Mouse (Mus musculus) stomach, postnatal 0 days (tissue): ENCODE results near the gene Pcdh7. TPM values are rescaled to one million over a fixed set of nuclear protein-coding genes. Genes with fewer than 3 reads are reported as not detected.
A peak's percentile ranks its signal among the peaks of the same experiment; 100 is the strongest.

ENCODE experiments used
- ATAC-seq: fragments of 200-750 bp; cut with Nextera tagmentation; 2 replicates; pipeline ENCODE4 v1.8.0; 2017; ENCODE audit not compliant: low FRiP score, low TSS enrichment
- DNase-seq: peaks from one replicate; pipeline ENCODE4 v3.0.0-alpha.2; 2016; ENCODE audit warnings: low spot score
- H3K27ac ChIP-seq: fragments of 300-500 bp; sonication (generic); replicated peaks from 2 replicates; pipeline ENCODE4 v1.5.1; 2014; ENCODE audit warnings: mild to moderate bottlenecking, control low read depth
- H3K27me3 ChIP-seq: fragments of 300-500 bp; sonication (generic); 2 replicates; pipeline ENCODE4 v1.6.1; 2014; ENCODE audit warnings: low read length; ENCODE audit not compliant: control insufficient read depth, insufficient read depth
- H3K36me3 ChIP-seq: fragments of 300-500 bp; sonication (generic); 2 replicates; pipeline ENCODE4 v1.6.1; 2014; ENCODE audit warnings: low read length, mixed read lengths; ENCODE audit not compliant: control insufficient read depth, insufficient read depth
- H3K4me1 ChIP-seq: fragments of 300-500 bp; sonication (generic); replicated peaks from 2 replicates; pipeline ENCODE4 v1.6.1; 2014; ENCODE audit warnings: antibody characterized with exemption; ENCODE audit not compliant: control insufficient read depth, insufficient read depth
- H3K4me2 ChIP-seq: fragments of 300-500 bp; sonication (generic); replicated peaks from 2 replicates; pipeline ENCODE4 v1.6.1; 2014; ENCODE audit warnings: low read depth, mild to moderate bottlenecking, control low read depth, moderate library complexity
- H3K4me3 ChIP-seq: fragments of 300-500 bp; sonication (generic); 2 replicates; pipeline ENCODE4 v1.5.1; 2014; ENCODE audit warnings: low read depth, low read length, control low read depth
- H3K9ac ChIP-seq: fragments of 300-500 bp; sonication (generic); 2 replicates; pipeline ENCODE4 v1.6.1; 2014; ENCODE audit warnings: mild to moderate bottlenecking, low read length, control low read depth, mixed read lengths
- H3K9me3 ChIP-seq: fragments of 300-500 bp; sonication (generic); 2 replicates; pipeline ENCODE4 v1.6.1; 2016; ENCODE audit warnings: low read length; ENCODE audit not compliant: control insufficient read depth
- CTCF ChIP-seq: IDR thresholded peaks from 2 replicates; pipeline ENCODE4 v1.5.1; 2016; ENCODE audit warnings: antibody characterized with exemption, low read depth, mild to moderate bottlenecking, moderate library complexity
- EP300 ChIP-seq: optimal IDR thresholded peaks from 2 replicates; pipeline ENCODE3; 2016; ENCODE audit warnings: antibody characterized with exemption
- WGBS: fragments of 180-500 bp; shearing (Covaris S2); extraction: QIAGEN DNeasy Blood & Tissue Kit; methylation state at CpG from one replicate; pipeline ENCODE4 v1.1.7; 2014; 5-methylcytosine and 5-hydroxymethylcytosine counted together
- polyA plus RNA-seq: library from polyadenylated mRNA; unstranded; fragments of >200 nt; fragmentation: Nextera tagmentation; extraction: Ambion mirVana; gene quantifications from 2 replicates; pipeline ENCODE4 v1.2.1, GENCODE M21; 2015

Pcdh7 gene
- polyA plus RNA-seq, 1 experiment from 2014 or later: 6.4 TPM

DNA sequence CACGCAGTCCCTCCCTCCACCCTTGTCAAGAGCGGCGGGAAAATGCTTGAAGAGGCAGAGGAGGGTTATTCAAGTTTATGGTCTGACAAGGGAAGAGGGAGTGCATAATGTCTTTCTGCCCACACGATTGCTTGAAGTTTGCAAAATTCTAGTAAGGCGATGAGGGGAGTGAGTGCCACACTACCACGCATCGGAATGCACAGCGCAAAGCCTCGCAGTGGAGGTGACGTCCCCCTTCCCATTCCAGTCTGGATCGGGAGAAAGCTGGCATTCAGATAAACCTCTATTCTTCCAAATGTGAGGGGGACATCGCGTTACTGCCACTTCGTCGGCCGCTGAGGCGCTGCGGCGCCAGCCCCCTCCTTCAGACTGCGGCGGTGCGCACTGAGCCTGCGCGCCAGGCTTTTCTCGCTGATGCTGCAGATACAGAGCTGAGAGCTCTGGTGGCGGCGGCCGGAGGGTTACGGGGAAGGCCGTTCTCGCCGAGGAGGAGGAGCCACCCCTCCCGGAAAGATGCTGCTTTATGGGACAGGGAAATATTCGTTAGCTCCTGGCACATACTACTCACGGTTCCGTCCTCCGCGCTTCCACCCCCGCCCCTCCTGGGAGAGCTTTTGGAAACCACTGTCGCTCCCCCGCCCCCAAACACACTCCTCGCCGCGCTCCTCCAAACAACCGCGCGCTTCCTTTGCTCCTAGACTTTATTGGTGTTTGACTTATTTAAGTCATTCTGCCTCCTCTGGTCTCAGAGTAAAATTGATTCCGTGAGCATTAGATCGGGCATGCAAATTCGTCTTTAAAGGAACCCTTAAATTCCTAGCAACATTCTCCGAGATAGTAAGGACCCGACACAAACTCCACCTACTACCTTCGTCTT lies 2.0 kb upstream of the Pcdh7 start:
- H3K4me3 ChIP-seq: peak overlapping the region; percentile 64
- no peaks in the 10 kb centered on the region for H3K4me1 ChIP-seq
- no peaks in the 10 kb centered on the region for H3K36me3 ChIP-seq
- H3K9ac ChIP-seq: peak overlapping the region; percentile 58
- peaks cover 2% of the 10 kb centered on the region; the same call in 1 of the 2 replicates for H3K27me3 ChIP-seq
- peak; percentile 56 for DNase-seq
- under 1% methylated on average over 47 of the region's 53 CpGs for WGBS
- peak overlapping the region; percentile 90 for H3K27ac ChIP-seq
- TF ChIP-seq CTCF (no peak), EP300 (no peak)
- ATAC-seq: peak; percentile 34; the same call in 1 of the 2 replicates
- H3K4me2 ChIP-seq: peak overlapping the region; percentile 80
- H3K9me3 ChIP-seq: no peaks in the 10 kb centered on the region

DNA sequence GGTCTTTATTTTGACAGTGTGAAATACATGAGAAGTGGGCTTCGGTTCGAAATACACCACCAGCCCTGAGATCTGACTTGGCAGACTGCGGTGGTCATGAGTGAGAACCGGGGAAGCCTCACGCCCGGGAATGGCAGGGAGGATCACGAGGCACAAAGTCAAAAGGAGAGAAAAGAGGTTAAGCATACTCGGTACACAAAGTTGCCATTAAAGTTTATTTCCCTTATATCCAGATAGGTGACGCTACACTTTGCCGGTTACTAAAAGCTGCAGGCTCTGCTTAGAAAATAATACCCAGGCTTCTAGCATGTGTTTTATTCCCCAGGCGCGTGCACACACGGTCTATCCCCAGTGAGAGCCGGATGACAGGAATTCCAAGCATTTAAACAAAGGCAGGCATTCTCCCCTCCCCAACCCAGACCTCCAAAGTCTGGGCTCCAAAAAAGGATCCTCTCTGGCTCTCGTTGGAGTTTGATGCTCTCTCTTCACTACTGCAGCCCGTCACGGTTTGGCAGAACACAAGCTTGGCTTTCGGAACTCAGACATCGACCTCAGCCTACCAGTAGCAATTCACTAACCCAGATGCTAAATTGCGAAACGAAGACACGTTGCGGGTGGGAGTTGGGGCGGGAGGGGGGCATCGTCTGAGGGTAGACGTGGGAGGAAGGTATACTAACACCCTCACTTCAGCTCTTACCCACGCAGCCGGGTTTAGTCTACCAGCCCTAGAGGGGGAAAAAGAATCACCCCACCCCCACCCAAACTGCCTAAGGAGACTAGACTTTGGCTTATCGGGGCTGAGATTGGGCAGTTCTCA lies 1.1 kb upstream of the Pcdh7 start:
- TF ChIP-seq CTCF (peak; percentile 55), EP300 (no peak)
- WGBS: under 1% methylated on average over 29 of the region's 29 CpGs
- ATAC-seq: peak; percentile 25; the same call in 1 of the 2 replicates

DNA sequence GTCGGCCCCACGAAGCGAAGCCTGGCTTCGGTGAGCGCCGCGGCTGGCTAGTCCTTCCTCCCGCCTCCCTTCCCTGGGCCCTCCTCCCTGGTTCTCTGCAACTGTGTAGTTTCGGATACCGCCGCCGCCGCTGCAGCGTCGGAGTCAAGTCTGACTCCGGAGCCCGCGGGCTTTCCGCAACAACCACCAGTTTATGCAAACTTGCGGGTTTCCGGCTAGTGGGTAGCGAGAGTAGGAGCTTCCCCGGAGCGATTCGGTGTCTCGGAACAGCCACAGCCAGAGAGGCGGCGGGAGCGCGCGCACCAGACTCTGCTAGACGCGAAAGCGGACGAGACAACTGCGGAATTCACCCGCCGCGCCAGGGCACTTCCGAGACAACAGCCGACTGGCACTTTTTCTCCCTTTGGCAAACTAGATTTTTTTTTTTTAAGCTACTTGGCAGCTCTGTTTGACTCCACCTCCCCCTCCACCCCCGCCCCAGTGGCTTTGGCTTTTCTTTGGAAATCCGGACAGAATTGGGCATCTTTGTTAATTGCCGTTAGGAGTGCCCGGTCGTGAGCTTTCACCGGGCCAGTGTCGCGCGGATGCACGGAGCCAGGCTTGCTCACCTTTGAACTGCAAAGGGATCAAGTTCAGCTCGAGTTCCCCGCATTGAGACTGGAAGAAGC lies 395 bp upstream of the Pcdh7 start:
- no peak for TF ChIP-seq EP300
- TF ChIP-seq CTCF: no peak
- Histone ChIP-seq H3K4me1 (no peaks in the 10 kb centered on the region), H3K27ac (peak overlapping the region; percentile 90), H3K27me3 (peaks cover 2% of the 10 kb centered on the region; the same call in 1 of the 2 replicates), H3K9ac (peak overlapping the region; percentile 58), H3K4me3 (peak overlapping the region; percentile 64), H3K9me3 (no peaks in the 10 kb centered on the region), H3K4me2 (peak overlapping the region; percentile 80), H3K36me3 (no peaks in the 10 kb centered on the region)
- under 1% methylated on average over 53 of the region's 53 CpGs for WGBS
- ATAC-seq (peak; percentile 33; the same call in 1 of the 2 replicates), DNase-seq (peak; percentile 56)

More for the DNA sequence above, 1.1 kb upstream of the Pcdh7 start:
- peaks cover 2% of the 10 kb centered on the region; the same call in 1 of the 2 replicates for H3K27me3 ChIP-seq
- H3K9ac ChIP-seq: peak overlapping the region; percentile 58
- peak overlapping the region; percentile 80 for H3K4me2 ChIP-seq
- peak overlapping the region; percentile 64 for H3K4me3 ChIP-seq
- H3K4me1 ChIP-seq: no peaks in the 10 kb centered on the region
- peak overlapping the region; percentile 90 for H3K27ac ChIP-seq
- H3K9me3 ChIP-seq: no peaks in the 10 kb centered on the region
- no peaks in the 10 kb centered on the region for H3K36me3 ChIP-seq
- DNase-seq: peak; percentile 30

DNA sequence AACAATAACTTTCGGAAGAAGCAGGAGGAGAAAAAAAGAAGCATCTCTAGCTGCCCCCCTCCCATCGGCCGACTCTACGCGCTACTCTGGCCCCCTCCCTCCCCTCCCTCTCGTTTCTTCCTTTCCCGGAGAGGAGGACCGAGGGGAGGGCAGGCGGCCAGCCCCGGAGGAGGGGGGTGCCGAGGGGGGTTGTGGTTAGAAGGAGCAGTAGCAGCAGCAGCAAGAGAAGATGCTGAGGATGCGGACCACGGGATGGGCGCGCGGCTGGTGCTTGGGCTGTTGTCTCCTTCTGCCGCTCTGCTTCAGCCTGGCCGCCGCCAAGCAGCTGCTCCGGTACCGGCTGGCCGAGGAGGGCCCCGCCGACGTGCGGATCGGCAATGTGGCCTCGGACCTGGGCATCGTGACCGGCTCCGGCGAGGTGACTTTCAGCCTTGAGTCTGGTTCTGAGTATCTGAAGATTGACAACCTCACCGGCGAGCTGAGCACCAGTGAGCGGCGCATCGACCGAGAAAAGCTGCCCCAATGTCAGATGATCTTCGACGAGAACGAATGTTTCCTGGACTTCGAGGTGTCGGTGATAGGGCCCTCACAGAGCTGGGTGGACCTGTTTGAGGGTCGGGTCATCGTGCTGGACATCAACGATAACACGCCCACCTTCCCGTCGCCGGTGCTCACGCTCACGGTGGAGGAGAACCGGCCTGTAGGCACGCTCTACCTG lies 1.3 kb downstream of the Pcdh7 start:
- Histone ChIP-seq H3K27me3 (peaks cover 2% of the 10 kb centered on the region; the same call in 1 of the 2 replicates), H3K4me1 (no peaks in the 10 kb centered on the region), H3K9ac (peak overlapping the region; percentile 58), H3K36me3 (no peaks in the 10 kb centered on the region), H3K27ac (peak overlapping the region; percentile 90), H3K9me3 (no peaks in the 10 kb centered on the region), H3K4me2 (peak overlapping the region; percentile 80), H3K4me3 (peak overlapping the region; percentile 64)
- 0 out of 2 replicates have a peak, but pooled peaks have one; percentile 13 for ATAC-seq
- no peak for TF ChIP-seq EP300
- no peak for TF ChIP-seq CTCF
- DNase-seq: peak; percentile 43
- WGBS: 0% methylated on average over 50 of the region's 54 CpGs
